Mouse (Mus musculus) testis, adult 2 months (tissue): Measurements from ENCODE around the gene Sema6d. TPM values are rescaled to one million over a fixed set of nuclear protein-coding genes. Genes with fewer than 3 reads are reported as not detected.

Experiments used
- H3K27ac ChIP-seq: fragments of 200-500 bp; 2 replicates; pipeline ENCODE4 v1.5.1; 2012; ENCODE audit warnings: low read depth, low read length; ENCODE audit not compliant: control insufficient read depth, insufficient read depth
- H3K27me3 ChIP-seq: fragments of 200-500 bp; 2 replicates; pipeline ENCODE4 v1.6.1; 2012; ENCODE audit warnings: mild to moderate bottlenecking, low read length, moderate library complexity; ENCODE audit not compliant: control insufficient read depth, insufficient read depth
- H3K36me3 ChIP-seq: fragments of 200-500 bp; 2 replicates; pipeline ENCODE4 v1.6.1; 2012; ENCODE audit warnings: mild to moderate bottlenecking, low read length; ENCODE audit not compliant: control insufficient read depth, insufficient read depth
- H3K4me1 ChIP-seq: fragments of 200-500 bp; 2 replicates; pipeline ENCODE4 v1.6.1; 2012; ENCODE audit warnings: low read length; ENCODE audit not compliant: control insufficient read depth, insufficient read depth
- H3K4me3 ChIP-seq: fragments of 200-500 bp; 2 replicates; pipeline ENCODE4 v1.5.1; 2012; ENCODE audit warnings: low read depth, mild to moderate bottlenecking, low read length, moderate library complexity, mixed read lengths; ENCODE audit not compliant: control insufficient read depth
- CTCF ChIP-seq: fragments of 200-500 bp; IDR thresholded peaks from 2 replicates; pipeline ENCODE4 v1.5.1; 2012; ENCODE audit warnings: low read depth, mild to moderate bottlenecking, inconsistent platforms, low read length, moderate library complexity; ENCODE audit not compliant: control insufficient read depth, insufficient read depth, insufficient replicate concordance
- POLR2A ChIP-seq: fragments of 200-500 bp; IDR thresholded peaks from 2 replicates; pipeline ENCODE4 v1.6.1; 2012; ENCODE audit warnings: low read depth, mild to moderate bottlenecking, inconsistent platforms, low read length, moderate library complexity; ENCODE audit not compliant: control insufficient read depth
- polyA plus RNA-seq: library from polyadenylated mRNA; depleted of rRNA; stranded (reverse); fragments of >200 nt; gene quantifications from 2 replicates; pipeline ENCODE4 v1.2.3, GENCODE M21; 2012

Sema6d gene
- polyA plus RNA-seq, 1 experiment = 1.0 TPM

DNA sequence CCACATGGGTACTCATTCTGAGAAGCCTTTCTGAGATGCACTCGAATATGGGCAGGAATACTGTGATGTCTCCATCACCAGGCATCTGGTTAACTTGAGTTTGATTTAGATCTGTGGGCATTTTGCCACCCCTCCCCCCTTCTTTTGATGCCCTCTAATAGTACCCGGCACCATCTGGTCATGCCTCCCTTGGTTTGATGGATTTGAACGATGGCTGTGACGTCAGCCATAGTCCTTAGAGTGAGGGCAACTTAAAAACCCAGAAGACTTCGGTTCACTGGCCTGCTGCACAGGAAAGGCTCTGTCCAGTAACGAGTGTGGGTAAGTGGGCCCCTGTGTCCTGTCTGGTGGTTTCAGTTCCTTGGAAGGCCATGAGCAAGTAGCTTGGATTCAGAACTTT lies 522.5 kb downstream of the Sema6d start:
- H3K36me3 ChIP-seq = no peaks in the 10 kb centered on the region
- peaks cover 4% of the 10 kb centered on the region for H3K4me1 ChIP-seq
- TF ChIP-seq POLR2A (no peak), CTCF (no peak)
- H3K4me3 ChIP-seq = no peak overlapping the region
- H3K27me3 ChIP-seq = no peaks in the 10 kb centered on the region
- H3K27ac ChIP-seq = no peak overlapping the region

GRCm38 (mm10) chr2:124612727-124613510 lies 523.1 kb downstream of the Sema6d start:
- H3K27ac ChIP-seq = no peak overlapping the region
- TF ChIP-seq POLR2A (no peak), CTCF (no peak)
- H3K36me3 ChIP-seq = no peaks in the 10 kb centered on the region
- H3K4me3 ChIP-seq = no peak overlapping the region
- no peaks in the 10 kb centered on the region for H3K27me3 ChIP-seq
- H3K4me1 ChIP-seq = peaks cover 4% of the 10 kb centered on the region

DNA sequence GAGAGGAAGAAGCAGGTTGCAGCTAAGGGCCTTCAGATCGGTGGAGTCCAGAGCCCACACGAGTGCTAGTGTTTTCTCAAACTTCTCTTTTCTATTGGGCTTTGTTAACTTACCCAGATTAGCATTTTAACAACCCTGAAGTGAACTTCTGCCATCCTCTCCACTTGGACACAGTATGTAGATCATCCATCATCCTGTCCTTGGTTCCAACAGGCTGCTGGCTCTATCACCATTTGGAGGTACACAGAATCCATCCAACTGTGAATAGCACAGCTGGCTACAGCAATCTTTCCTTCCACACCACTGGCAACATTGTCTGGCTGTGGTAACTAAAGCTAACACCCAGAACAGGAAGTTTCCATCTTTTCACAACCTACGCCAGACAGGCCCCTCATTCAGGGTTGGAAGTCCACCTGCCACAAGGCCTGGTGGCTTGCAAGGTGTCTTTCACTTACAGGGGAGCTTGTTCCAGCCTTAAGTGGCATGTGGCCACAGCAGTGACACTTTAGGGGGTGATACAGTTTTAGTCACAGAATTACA lies 524.0 kb downstream of the Sema6d start:
- Histone ChIP-seq H3K4me3 (no peak overlapping the region), H3K4me1 (peaks cover 4% of the 10 kb centered on the region)
- no peak for TF ChIP-seq CTCF
- no peak for TF ChIP-seq POLR2A

GRCm38 (mm10) chr2:124616746-124617145 lies 527.0 kb downstream of the Sema6d start:
- H3K27ac ChIP-seq = no peak overlapping the region

More for the DNA sequence above, 524.0 kb downstream of the Sema6d start:
- Histone ChIP-seq H3K27me3 (no peaks in the 10 kb centered on the region), H3K36me3 (no peaks in the 10 kb centered on the region), H3K27ac (no peak overlapping the region)

GRCm38 (mm10) chr2:124617440-124617839 lies 527.7 kb downstream of the Sema6d start:
- TF ChIP-seq POLR2A (no peak), CTCF (no peak)
- no peak overlapping the region for H3K27ac ChIP-seq

More at GRCm38 (mm10) chr2:124616746-124617145, 527.0 kb downstream of the Sema6d start:
- TF ChIP-seq POLR2A (no peak), CTCF (no peak)
- no peaks in the 10 kb centered on the region for H3K36me3 ChIP-seq
- H3K4me1 ChIP-seq = no peaks in the 10 kb centered on the region
- H3K4me3 ChIP-seq = no peak overlapping the region
- H3K27me3 ChIP-seq = no peaks in the 10 kb centered on the region

DNA sequence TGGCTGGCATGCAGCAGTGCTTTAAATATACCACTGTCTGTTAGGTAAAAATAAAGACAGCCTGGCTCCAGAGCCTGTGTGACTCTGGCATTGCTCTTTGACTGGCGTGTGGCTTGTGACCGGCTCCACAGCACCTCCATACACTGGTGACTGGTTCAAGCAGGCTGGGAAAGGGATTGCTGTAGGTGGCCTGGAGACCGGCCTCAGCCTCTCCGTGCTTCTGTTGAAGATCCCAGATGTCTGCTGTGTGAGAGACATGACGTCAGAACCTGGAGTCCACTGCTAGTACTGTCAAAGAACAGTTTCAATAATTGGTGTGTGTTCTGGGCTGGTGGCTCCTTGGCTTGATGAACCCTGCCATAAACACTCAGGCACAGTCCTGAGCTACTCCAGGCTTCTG lies 528.3 kb downstream of the Sema6d start:
- Histone ChIP-seq H3K36me3 (no peaks in the 10 kb centered on the region), H3K4me1 (no peaks in the 10 kb centered on the region), H3K27me3 (no peaks in the 10 kb centered on the region), H3K4me3 (no peak overlapping the region), H3K27ac (no peak overlapping the region)
- TF ChIP-seq CTCF = no peak
- TF ChIP-seq POLR2A = no peak

More at GRCm38 (mm10) chr2:124617440-124617839, 527.7 kb downstream of the Sema6d start:
- H3K4me1 ChIP-seq = no peaks in the 10 kb centered on the region
- H3K36me3 ChIP-seq = no peaks in the 10 kb centered on the region
- H3K27me3 ChIP-seq = no peaks in the 10 kb centered on the region
- no peak overlapping the region for H3K4me3 ChIP-seq

DNA sequence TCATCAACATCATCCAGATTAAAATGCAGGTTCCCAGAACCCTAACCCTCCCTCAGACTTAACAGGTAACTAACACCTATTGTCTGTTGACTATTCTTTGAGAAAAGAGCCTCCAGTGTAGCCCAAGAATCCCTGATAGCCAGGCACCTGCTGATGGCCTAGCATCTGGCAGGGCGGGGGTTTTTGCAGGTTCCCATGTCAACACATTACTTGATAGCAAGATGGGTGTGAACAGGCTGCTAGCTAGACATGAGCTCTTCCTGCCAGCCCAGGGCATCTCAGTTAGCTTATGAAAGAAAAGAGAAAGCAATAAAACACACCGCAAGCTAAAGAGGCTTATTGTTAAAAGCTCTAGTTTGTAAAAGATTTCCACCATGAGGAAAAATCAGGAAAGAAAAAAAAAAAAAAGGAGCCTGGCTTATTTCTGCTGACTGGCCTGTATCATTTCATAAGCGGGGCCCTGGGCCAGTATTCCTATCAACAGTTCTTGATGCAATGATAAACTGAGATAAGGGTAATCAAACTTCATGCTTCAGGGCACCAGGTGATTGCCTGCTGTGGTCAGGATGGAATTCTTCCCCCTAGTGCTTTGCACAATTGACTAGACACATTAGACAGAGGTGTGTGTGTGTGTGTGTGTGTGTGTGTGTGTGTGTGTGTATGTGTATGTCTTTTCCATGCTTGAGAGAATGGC lies 528.9 kb downstream of the Sema6d start:
- Histone ChIP-seq H3K4me3 (no peak overlapping the region), H3K27ac (no peak overlapping the region), H3K27me3 (no peaks in the 10 kb centered on the region), H3K4me1 (no peaks in the 10 kb centered on the region), H3K36me3 (no peaks in the 10 kb centered on the region)
- TF ChIP-seq POLR2A (no peak), CTCF (no peak)
